Mouse (Mus musculus): ENCODE measurements around the gene Mroh2a. TPM values are rescaled to one million over a fixed set of nuclear protein-coding genes. Genes with fewer than 3 reads are reported as not detected.

The Mroh2a gene
- polyA plus RNA-seq, 1 experiment from 2014 or later, result 0.88 TPM

- H3K9me3 ChIP-seq (ENCODE audit: control insufficient read depth, low read length), result peaks cover 21% of the 10 kb centered on the region
- H3K4me1 ChIP-seq (ENCODE audit: control insufficient read depth, insufficient read depth, low read length), result 0 out of 2 replicates have a peak, but pooled peaks cover 2% of the 10 kb centered on the region
- no peak overlapping the region for H3K27ac ChIP-seq (ENCODE audit: low read length)
- H3K4me2 ChIP-seq (ENCODE audit: low read depth, low read length), result no peak overlapping the region
- ATAC-seq, result no peak
- H3K9ac ChIP-seq (ENCODE audit: low read depth, low read length), result no peak overlapping the region
- 86% methylated on average over 12 of the region's 12 CpGs for WGBS
- no peak overlapping the region for H3K4me3 ChIP-seq (ENCODE audit: low read length)
- H3K36me3 ChIP-seq (ENCODE audit: control insufficient read depth, insufficient read depth, low read length), result no peaks in the 10 kb centered on the region
- no peaks in the 10 kb centered on the region for H3K27me3 ChIP-seq (replicated peaks; ENCODE audit: control insufficient read depth, insufficient read depth, low read length)
These were observed 28.1 kb downstream of the Mroh2a start for GRCm38 (mm10) chr1:88254793-88255465.

DNA sequence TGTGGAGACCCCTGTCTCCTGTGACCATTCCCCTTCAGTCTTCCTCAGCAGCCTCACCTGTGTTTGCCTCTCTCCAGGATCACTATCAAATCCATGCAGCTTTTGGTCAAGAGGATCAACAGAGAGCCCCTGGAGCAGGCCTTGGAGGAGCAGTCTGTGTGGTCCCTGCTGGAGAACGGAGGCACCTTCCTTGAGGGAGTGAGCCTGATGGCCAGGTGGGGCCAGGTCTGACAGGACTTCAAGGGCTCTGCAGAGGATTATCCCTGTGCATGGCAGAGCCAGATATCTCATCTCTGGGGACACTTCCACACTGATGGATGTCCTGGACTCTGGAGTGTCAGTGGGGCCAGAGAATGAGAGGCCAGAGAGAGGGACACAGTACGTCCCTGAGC, 28.7 kb downstream of the Mroh2a start:
- Histone ChIP-seq H3K9ac (ENCODE audit: low read depth, low read length) (no peak overlapping the region), H3K27me3 (replicated peaks; ENCODE audit: control insufficient read depth, insufficient read depth, low read length) (no peaks in the 10 kb centered on the region), H3K4me3 (ENCODE audit: low read length) (no peak overlapping the region), H3K4me2 (ENCODE audit: low read depth, low read length) (no peak overlapping the region), H3K4me1 (ENCODE audit: control insufficient read depth, insufficient read depth, low read length) (0 out of 2 replicates have a peak, but pooled peaks cover 5% of the 10 kb centered on the region), H3K36me3 (ENCODE audit: control insufficient read depth, insufficient read depth, low read length) (peaks cover under 1% of the 10 kb centered on the region; the same call in 1 of the 2 replicates), H3K9me3 (ENCODE audit: control insufficient read depth, low read length) (peaks cover 16% of the 10 kb centered on the region; the same call in 1 of the 2 replicates), H3K27ac (ENCODE audit: low read length) (no peak overlapping the region)
- no peak for ATAC-seq
- 58% methylated on average over 2 of the region's 2 CpGs for WGBS

DNA sequence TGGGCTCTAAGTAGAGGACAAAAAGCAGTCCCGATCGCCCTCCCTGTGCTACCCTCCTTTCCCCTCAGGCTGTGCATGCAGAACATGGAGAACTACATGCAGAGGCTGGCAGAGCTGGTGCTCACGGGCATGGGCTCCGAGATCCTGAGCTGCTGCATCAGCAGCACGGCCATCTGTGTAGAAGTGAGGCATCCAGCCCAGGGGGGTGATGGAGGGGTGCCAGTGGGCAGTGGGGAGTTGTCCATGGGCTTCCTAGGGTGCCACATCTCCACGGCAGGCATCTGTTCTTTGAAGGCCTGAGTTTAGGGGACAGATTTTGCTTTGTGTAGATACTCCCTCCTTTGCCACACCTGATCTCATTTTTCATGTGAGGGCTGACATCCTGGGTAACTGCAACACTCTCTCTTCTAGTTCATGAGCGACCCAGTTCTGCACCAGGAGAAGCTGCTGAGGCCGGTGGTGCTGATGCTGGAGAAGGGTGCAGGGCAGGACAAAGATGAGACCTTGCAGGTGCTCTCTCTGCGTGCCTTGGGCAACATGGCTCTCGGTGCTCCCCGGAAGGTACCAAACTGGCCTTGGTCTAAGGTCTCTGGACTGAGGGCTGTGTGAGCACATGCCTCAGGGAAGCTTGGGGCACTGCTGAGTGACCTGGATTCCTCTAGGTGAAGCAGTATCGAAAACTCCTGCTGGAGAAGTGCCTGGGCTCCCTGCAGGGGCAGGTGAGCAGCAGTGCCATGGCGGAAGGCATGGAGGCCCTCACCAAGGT, 29.4 kb downstream of the Mroh2a start:
- no peak overlapping the region for H3K9ac ChIP-seq (ENCODE audit: low read depth, low read length)
- no peak overlapping the region for H3K4me3 ChIP-seq (ENCODE audit: low read length)
- 79% methylated on average over 13 of the region's 13 CpGs for WGBS
- H3K4me1 ChIP-seq (ENCODE audit: control insufficient read depth, insufficient read depth, low read length), result 0 out of 2 replicates have a peak, but pooled peaks cover 5% of the 10 kb centered on the region
- no peaks in the 10 kb centered on the region for H3K27me3 ChIP-seq (replicated peaks; ENCODE audit: control insufficient read depth, insufficient read depth, low read length)
- ATAC-seq, result no peak
- peaks cover 10% of the 10 kb centered on the region; the same call in 1 of the 2 replicates for H3K9me3 ChIP-seq (ENCODE audit: control insufficient read depth, low read length)
- no peak overlapping the region for H3K4me2 ChIP-seq (ENCODE audit: low read depth, low read length)
- peaks cover 6% of the 10 kb centered on the region for H3K36me3 ChIP-seq (ENCODE audit: control insufficient read depth, insufficient read depth, low read length)
- no peak overlapping the region for H3K27ac ChIP-seq (ENCODE audit: low read length)

GRCm38 (mm10) chr1:88256886-88257663, 30.3 kb downstream of the Mroh2a start:
- Histone ChIP-seq H3K4me2 (ENCODE audit: low read depth, low read length) (no peak overlapping the region), H3K27ac (ENCODE audit: low read length) (no peak overlapping the region), H3K9ac (ENCODE audit: low read depth, low read length) (no peak overlapping the region), H3K36me3 (ENCODE audit: control insufficient read depth, insufficient read depth, low read length) (peaks cover 15% of the 10 kb centered on the region), H3K4me3 (ENCODE audit: low read length) (no peak overlapping the region), H3K9me3 (ENCODE audit: control insufficient read depth, low read length) (peaks cover 10% of the 10 kb centered on the region; the same call in 1 of the 2 replicates), H3K27me3 (replicated peaks; ENCODE audit: control insufficient read depth, insufficient read depth, low read length) (no peaks in the 10 kb centered on the region), H3K4me1 (ENCODE audit: control insufficient read depth, insufficient read depth, low read length) (0 out of 2 replicates have a peak, but pooled peaks cover 5% of the 10 kb centered on the region)
- ATAC-seq, result no peak
- WGBS, result 77% methylated on average over 10 of the region's 10 CpGs

- H3K27ac ChIP-seq (ENCODE audit: low read length), result no peak overlapping the region
- H3K9ac ChIP-seq (ENCODE audit: low read depth, low read length), result no peak overlapping the region
- no peak overlapping the region for H3K4me2 ChIP-seq (ENCODE audit: low read depth, low read length)
- H3K27me3 ChIP-seq (replicated peaks; ENCODE audit: control insufficient read depth, insufficient read depth, low read length), result no peaks in the 10 kb centered on the region
- H3K4me1 ChIP-seq (ENCODE audit: control insufficient read depth, insufficient read depth, low read length), result 0 out of 2 replicates have a peak, but pooled peaks cover 10% of the 10 kb centered on the region
- ATAC-seq, result no peak
- peaks cover 10% of the 10 kb centered on the region; the same call in 1 of the 2 replicates for H3K9me3 ChIP-seq (ENCODE audit: control insufficient read depth, low read length)
- 82% methylated on average over 6 of the region's 6 CpGs for WGBS
- H3K4me3 ChIP-seq (ENCODE audit: low read length), result no peak overlapping the region
- H3K36me3 ChIP-seq (ENCODE audit: control insufficient read depth, insufficient read depth, low read length), result peaks cover 20% of the 10 kb centered on the region
These were observed 30.9 kb downstream of the Mroh2a start for GRCm38 (mm10) chr1:88257681-88258080.

- H3K27me3 ChIP-seq (replicated peaks; ENCODE audit: control insufficient read depth, insufficient read depth, low read length), result no peaks in the 10 kb centered on the region
- H3K4me1 ChIP-seq (ENCODE audit: control insufficient read depth, insufficient read depth, low read length), result 0 out of 2 replicates have a peak, but pooled peaks cover 10% of the 10 kb centered on the region
- no peak for ATAC-seq
- H3K9ac ChIP-seq (ENCODE audit: low read depth, low read length), result no peak overlapping the region
- no peak overlapping the region for H3K27ac ChIP-seq (ENCODE audit: low read length)
- no peak overlapping the region for H3K4me3 ChIP-seq (ENCODE audit: low read length)
- H3K9me3 ChIP-seq (ENCODE audit: control insufficient read depth, low read length), result peaks cover 10% of the 10 kb centered on the region; the same call in 1 of the 2 replicates
- 65% methylated on average over 6 of the region's 6 CpGs for WGBS
- no peak overlapping the region for H3K4me2 ChIP-seq (ENCODE audit: low read depth, low read length)
- H3K36me3 ChIP-seq (ENCODE audit: control insufficient read depth, insufficient read depth, low read length), result peaks cover 27% of the 10 kb centered on the region
These were observed 31.6 kb downstream of the Mroh2a start for GRCm38 (mm10) chr1:88258361-88258760.

DNA sequence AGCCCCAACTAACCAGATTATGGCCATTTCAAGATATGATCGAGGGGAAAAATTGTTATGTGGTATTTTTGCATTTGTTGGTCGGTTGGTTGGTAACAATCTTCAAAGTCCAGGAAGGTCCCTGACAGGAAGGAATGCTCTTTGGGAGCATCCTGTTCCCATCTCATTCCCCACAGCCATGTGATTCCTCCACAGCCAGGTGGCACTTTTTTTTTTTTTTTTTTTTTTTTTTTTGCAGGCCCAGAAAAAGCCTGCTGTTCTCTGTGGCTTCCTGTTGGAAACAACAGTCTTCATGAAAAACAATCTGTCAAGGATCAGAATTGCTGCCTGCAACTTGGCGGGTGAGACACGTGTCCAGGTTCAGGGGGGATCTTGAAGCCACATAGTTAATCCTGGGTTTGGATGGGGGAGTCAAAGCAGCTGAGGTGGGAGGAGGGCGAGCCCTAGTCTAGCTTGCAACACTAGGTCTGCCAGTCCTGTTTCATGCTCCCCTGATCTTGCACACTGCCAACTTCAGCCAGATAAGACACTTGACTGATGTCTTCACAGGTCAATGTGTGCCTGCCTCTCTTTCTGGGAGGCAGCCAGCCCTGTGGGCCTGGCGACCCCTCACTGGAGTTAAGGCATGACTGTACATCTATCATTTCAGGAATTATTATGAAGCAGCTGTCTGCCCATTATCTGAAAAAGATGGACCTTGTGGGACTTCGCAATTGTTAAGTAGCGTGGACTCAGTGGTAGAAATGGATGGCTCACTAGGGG, 32.3 kb downstream of the Mroh2a start:
- peaks cover 34% of the 10 kb centered on the region for H3K36me3 ChIP-seq (ENCODE audit: control insufficient read depth, insufficient read depth, low read length)
- no peak overlapping the region for H3K4me3 ChIP-seq (ENCODE audit: low read length)
- 0 out of 2 replicates have a peak, but pooled peaks cover 10% of the 10 kb centered on the region for H3K4me1 ChIP-seq (ENCODE audit: control insufficient read depth, insufficient read depth, low read length)
- ATAC-seq, result 0 out of 2 replicates have a peak, but pooled peaks have one; percentile 1
- no peak overlapping the region for H3K9ac ChIP-seq (ENCODE audit: low read depth, low read length)
- WGBS, result 72% methylated on average over 8 of the region's 8 CpGs
- H3K27me3 ChIP-seq (replicated peaks; ENCODE audit: control insufficient read depth, insufficient read depth, low read length), result no peaks in the 10 kb centered on the region
- H3K27ac ChIP-seq (ENCODE audit: low read length), result no peak overlapping the region
- H3K9me3 ChIP-seq (ENCODE audit: control insufficient read depth, low read length), result peaks cover 10% of the 10 kb centered on the region; the same call in 1 of the 2 replicates
- no peak overlapping the region for H3K4me2 ChIP-seq (ENCODE audit: low read depth, low read length)

DNA sequence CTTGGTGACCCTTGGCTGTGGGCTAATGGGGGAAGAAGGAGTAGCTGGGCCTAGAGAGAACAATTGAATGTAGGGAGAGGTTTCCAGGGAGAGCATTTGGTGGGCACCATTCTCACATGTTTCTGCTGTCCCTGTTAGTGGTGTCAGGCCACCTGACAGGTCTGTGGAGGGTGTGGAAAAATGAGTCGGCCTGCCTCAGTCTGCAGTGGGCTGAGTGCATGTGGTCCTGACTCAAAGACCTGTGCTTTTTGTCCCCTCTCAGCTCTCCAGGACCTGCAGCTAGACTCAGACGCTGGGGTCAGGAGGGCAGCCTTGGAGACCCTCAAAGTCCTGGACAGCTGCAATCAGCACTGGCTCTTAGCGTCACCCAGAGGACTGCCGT, 32.8 kb downstream of the Mroh2a start:
- WGBS, result 77% methylated on average over 4 of the region's 4 CpGs
- H3K27me3 ChIP-seq (replicated peaks; ENCODE audit: control insufficient read depth, insufficient read depth, low read length), result no peaks in the 10 kb centered on the region
- H3K4me1 ChIP-seq (ENCODE audit: control insufficient read depth, insufficient read depth, low read length), result 0 out of 2 replicates have a peak, but pooled peaks cover 10% of the 10 kb centered on the region
- H3K4me3 ChIP-seq (ENCODE audit: low read length), result no peak overlapping the region
- peaks cover 10% of the 10 kb centered on the region; the same call in 1 of the 2 replicates for H3K9me3 ChIP-seq (ENCODE audit: control insufficient read depth, low read length)
- ATAC-seq, result peak; percentile 11
- H3K4me2 ChIP-seq (ENCODE audit: low read depth, low read length), result no peak overlapping the region
- peaks cover 39% of the 10 kb centered on the region for H3K36me3 ChIP-seq (ENCODE audit: control insufficient read depth, insufficient read depth, low read length)
- no peak overlapping the region for H3K27ac ChIP-seq (ENCODE audit: low read length)
- no peak overlapping the region for H3K9ac ChIP-seq (ENCODE audit: low read depth, low read length)

Measured in intestine, embryonic 16.5 days (tissue).